Mouse (Mus musculus) olfactory bulb, adult 2 months (tissue): ENCODE measurements around the gene Ino80d.

Source experiments
- CTCF ChIP-seq: fragments of 200-500 bp; IDR thresholded peaks from 2 replicates; pipeline ENCODE4 v1.5.1; 2012; ENCODE audit warnings: low read depth, mild to moderate bottlenecking, low read length, moderate library complexity; ENCODE audit not compliant: insufficient read depth
- POLR2A ChIP-seq: fragments of 200-500 bp; IDR thresholded peaks from 2 replicates; pipeline ENCODE4 v1.6.1; 2012; ENCODE audit warnings: mild to moderate bottlenecking, low read depth, low read length, moderate library complexity; ENCODE audit not compliant: insufficient read depth

- no peak for TF ChIP-seq CTCF
- TF ChIP-seq POLR2A: no peak
Measured at GRCm38 (mm10) chr1:63049977-63050376, 64.5 kb downstream of the Ino80d start.
